Mouse (Mus musculus): ENCODE results near the gene Thap12. TPM values are rescaled to one million over a fixed set of nuclear protein-coding genes. Genes with fewer than 3 reads are reported as not detected.

Thap12 gene
- 44.2 and 47.1 TPM in 2 replicates for polyA plus RNA-seq (2015; fragmentation: Nextera tagmentation; extraction: Ambion mirVana)

DNA sequence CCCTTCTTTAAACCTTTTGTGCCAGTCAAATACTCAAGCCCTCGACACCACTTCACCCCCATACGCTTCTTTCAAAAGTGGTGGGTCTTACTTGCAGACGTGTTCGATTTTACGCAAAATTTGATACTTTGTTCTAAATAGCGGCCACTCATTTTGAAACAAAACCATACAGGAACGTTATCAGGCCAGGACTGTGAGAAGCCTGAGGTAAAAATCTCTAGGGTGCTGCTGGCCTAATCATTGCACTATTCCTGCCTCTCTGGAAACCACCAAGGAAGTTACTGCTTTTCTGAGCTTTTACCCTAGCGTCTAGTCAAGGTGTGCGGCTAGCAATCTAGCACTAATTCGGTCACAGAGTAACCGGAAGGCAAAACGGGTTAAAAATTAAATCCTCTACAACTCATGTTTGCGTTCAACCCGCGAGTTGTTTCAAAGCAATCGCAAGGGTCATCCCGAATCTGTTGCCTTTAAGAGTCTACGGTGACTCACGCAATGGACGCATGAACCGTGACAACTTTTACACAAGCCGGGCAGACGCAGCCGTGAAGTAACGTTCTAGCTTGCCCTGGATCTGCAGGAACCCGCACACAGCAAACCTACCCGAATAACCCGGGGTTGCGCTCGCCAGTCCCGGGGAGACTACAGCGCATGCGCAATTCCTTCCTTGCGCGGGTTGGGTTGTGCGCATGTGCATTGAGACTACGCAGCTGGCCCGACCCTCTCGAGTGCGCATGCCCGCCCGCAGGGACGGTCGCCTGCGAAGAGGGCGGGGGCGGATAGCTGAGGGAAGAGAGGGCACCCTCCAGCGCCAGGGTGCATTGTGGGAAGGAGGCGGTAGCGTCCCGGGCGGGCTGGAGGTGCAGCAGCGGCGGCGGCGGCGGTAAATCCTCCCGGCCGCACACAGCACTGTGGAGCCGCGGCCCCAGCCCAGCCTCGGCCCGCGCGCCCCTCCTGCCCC, at the start of gene Thap12:
Gene Thap12, plus strand, starts transcription at position 821 of the 958 bp plus-strand sequence.
- peak; percentile 99 for ATAC-seq (replicated peaks)
- peak within 1 kb of the TSS; percentile 68 for H3K4me2 ChIP-seq
- H3K9me3 ChIP-seq: no peaks in the 10 kb centered on the region
- peak within 1 kb of the TSS; percentile 77 for H3K27ac ChIP-seq
- WGBS: 2% methylated on average over 65 of the region's 65 CpGs
- no peaks in the 10 kb centered on the region for H3K36me3 ChIP-seq (replicated peaks)
- H3K4me3 ChIP-seq: peak within 1 kb of the TSS; percentile 89
- no peaks in the 10 kb centered on the region for H3K27me3 ChIP-seq (replicated peaks)
- peaks cover 27% of the 10 kb centered on the region for H3K4me1 ChIP-seq
- H3K9ac ChIP-seq: peak within 1 kb of the TSS; percentile 87

DNA sequence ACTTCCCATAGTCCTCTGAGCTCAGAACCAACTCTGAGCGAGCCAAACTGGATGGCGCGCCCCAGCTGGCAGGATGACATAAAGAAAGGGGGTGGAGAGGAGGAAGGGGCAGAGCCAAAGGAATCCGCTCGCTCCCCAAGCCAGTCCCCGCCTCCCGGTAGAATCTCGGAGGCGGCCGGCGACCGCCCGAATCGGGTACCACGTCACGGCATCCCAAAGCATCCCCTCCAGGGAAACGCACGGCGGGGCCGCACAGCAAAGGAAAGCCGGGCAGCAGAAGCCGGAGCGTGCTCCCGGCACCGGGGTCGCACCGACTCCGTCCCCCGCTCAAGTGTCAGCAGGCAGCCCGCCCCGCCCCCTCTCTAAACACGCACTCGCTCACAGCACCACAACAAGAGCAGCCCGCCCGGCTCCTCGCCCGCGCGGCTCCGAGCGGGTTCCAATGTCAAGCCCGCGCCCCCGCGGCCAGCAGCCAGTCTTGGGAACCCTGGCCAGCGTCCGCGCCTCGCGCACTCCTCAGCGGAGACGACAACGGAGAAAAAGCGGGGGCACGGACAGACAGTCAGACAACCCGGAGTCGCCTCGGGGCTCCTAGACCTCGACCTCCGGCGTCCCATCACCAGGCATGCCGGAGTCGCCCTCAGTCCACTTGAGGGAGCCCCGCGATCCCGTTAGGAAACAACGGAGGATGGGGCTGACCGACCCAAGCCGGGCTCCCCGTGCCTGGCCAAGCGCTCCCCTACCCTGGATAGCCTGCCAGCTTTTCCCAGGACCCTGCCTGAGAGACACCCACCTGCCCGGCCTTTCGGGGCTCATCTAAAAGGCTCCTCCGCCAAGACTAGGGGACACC, 47.0 kb upstream of the Thap12 start:
- peak overlapping the region; percentile 80 for H3K9ac ChIP-seq
- peak; percentile 85 for ATAC-seq (replicated peaks)
- peaks cover 30% of the 10 kb centered on the region for H3K4me1 ChIP-seq
- WGBS: under 1% methylated on average over 74 of the region's 74 CpGs
- peak overlapping the region; percentile 90 for H3K27ac ChIP-seq
- peak overlapping the region; percentile 83 for H3K4me3 ChIP-seq
- H3K9me3 ChIP-seq: no peaks in the 10 kb centered on the region
- H3K27me3 ChIP-seq (replicated peaks): no peaks in the 10 kb centered on the region
- H3K4me2 ChIP-seq: peak overlapping the region; percentile 73
- H3K36me3 ChIP-seq (replicated peaks): 0 out of 2 replicates have a peak, but pooled peaks cover 4% of the 10 kb centered on the region

DNA sequence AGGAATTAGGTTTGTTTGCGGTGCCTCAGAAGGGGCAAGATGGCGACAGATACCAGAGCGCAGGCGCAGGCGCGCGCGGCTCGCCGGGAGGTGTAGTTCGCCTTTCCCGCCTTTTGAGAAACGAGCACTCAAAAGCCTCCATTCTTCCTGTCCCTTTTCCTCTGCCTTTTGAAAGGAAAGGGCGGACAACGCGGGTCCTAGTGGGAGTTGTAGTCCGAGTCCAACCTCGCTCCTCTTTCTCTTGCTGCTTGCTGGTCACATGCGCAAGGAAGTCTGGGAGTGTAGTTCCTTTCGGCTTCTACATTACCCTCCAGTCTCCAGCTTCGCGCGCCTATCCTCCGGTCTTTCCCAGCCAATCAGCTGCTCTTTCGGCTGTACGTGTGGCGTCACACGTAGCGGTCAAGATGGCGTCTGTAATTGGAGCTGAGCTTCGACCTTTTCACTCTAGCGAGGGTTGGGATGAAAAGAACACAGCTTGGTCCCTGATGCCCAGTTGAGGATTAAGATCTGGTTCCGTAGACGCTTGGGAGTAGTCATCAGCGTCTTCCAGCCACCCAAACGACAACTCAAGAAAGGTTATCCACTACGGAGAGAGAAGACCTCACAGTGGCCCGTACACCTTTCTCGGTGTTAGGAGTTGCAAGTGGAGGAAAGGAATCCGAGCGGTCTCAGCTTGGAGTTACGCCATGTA, 46.2 kb upstream of the Thap12 start, which contains the start of gene Emsy:
Gene Emsy, minus strand, starts transcription at position 253 of the 691 bp plus-strand sequence.
- H3K4me1 ChIP-seq: peaks cover 30% of the 10 kb centered on the region
- peak within 1 kb of the TSS; percentile 73 for H3K4me2 ChIP-seq
- H3K4me3 ChIP-seq: peak within 1 kb of the TSS; percentile 83
- 0 out of 2 replicates have a peak, but pooled peaks cover 4% of the 10 kb centered on the region for H3K36me3 ChIP-seq (replicated peaks)
- peak within 1 kb of the TSS; percentile 80 for H3K9ac ChIP-seq
- no peaks in the 10 kb centered on the region for H3K9me3 ChIP-seq
- H3K27me3 ChIP-seq (replicated peaks): no peaks in the 10 kb centered on the region
- under 1% methylated on average over 42 of the region's 42 CpGs for WGBS
- ATAC-seq (replicated peaks): peak; percentile 97
- peak within 1 kb of the TSS; percentile 90 for H3K27ac ChIP-seq

DNA sequence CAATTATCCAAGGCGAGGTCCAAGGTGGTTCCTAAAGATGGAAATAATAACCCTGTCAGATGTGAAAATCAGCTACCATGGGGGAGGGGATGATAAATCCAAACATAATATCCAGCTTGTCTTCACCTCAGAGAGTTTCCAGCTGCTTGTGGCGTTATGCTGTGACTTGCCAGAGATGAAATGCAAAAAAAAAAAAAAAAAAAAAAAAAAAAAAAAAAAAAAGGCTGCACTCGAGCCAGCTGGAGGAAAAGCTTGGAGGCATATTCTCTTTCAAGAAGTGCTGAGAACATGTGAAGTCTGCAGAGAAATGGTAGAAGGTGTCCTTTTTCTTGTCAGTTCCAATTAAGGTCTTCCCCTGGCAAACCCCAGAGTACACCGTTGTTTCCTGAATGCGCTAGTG, 37.7 kb upstream of the Thap12 start:
- ATAC-seq (replicated peaks): no peak
- H3K27ac ChIP-seq: no peak overlapping the region
- H3K9ac ChIP-seq: no peak overlapping the region
- H3K9me3 ChIP-seq: no peaks in the 10 kb centered on the region
- H3K4me1 ChIP-seq: no peaks in the 10 kb centered on the region
- H3K4me2 ChIP-seq: no peak overlapping the region
- H3K27me3 ChIP-seq (replicated peaks): no peaks in the 10 kb centered on the region
- no peaks in the 10 kb centered on the region for H3K36me3 ChIP-seq (replicated peaks)
- no peak overlapping the region for H3K4me3 ChIP-seq
- 55% methylated on average over 5 of the region's 5 CpGs for WGBS

DNA sequence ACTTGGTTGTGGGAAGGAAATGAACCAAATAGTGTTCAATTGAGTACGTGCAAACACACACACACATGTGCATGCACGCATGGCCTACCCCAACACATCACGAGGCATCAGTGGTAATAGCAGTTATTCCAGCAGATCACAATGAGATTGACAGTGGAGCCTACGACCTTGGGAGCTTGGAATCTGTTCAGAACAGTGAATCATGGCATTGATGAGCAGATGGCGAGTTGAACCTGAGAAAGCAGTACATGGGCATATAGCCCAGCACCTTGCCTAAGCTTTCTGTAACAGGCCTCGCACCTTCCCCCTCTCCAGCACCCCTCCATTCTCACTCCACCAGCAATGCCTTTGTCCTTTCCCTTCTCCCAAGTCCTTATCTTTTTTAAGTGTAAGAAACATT, 37.2 kb upstream of the Thap12 start:
- Histone ChIP-seq H3K4me3 (no peak overlapping the region), H3K4me2 (no peak overlapping the region), H3K36me3 (replicated peaks) (no peaks in the 10 kb centered on the region), H3K4me1 (no peaks in the 10 kb centered on the region), H3K27ac (no peak overlapping the region), H3K9me3 (no peaks in the 10 kb centered on the region), H3K27me3 (replicated peaks) (no peaks in the 10 kb centered on the region), H3K9ac (no peak overlapping the region)
- no peak for ATAC-seq (replicated peaks)
- 93% methylated on average over 6 of the region's 6 CpGs for WGBS

DNA sequence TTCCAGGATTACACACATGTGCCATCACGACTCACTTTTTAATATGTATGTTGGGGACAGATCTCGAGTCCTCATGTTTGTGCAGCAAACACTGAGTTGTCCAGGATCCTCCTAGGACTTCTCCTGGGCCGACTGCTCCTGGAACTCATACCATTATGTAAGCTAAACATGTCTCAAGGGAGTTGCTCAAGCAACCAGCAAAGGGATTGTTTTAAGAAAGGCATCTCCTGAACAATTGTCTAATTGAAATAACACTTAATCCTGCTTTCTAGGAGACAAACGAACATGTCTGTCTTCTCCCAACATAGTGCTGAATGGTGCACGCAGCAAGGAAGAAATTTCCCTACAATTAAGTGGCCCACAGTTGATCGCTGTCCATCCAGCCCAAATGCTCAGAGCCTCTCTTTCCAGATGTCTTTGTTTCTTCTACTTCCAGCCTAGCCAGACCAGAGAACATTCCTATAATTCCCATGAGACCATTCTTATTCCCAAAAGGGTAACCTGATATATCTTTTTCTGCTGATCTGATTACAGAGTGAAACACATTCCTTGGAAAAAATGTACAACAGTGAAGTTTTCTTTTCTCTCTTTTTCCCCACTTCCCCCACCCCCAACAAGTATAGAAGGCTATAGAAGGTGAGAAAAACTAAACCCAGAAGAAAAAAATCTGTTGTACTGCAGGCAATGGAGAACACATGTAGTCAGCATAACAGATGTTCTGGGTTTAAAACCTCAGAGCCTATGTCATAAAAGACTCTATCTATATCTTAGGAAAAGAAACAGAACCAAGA, 34.8 kb upstream of the Thap12 start:
- ATAC-seq (replicated peaks): no peak
- Histone ChIP-seq H3K36me3 (replicated peaks) (no peaks in the 10 kb centered on the region), H3K4me1 (no peaks in the 10 kb centered on the region), H3K4me3 (no peak overlapping the region), H3K9ac (no peak overlapping the region), H3K4me2 (no peak overlapping the region), H3K27ac (no peak overlapping the region), H3K27me3 (replicated peaks) (no peaks in the 10 kb centered on the region), H3K9me3 (no peaks in the 10 kb centered on the region)
- WGBS: 62% methylated on average over 6 of the region's 6 CpGs

DNA sequence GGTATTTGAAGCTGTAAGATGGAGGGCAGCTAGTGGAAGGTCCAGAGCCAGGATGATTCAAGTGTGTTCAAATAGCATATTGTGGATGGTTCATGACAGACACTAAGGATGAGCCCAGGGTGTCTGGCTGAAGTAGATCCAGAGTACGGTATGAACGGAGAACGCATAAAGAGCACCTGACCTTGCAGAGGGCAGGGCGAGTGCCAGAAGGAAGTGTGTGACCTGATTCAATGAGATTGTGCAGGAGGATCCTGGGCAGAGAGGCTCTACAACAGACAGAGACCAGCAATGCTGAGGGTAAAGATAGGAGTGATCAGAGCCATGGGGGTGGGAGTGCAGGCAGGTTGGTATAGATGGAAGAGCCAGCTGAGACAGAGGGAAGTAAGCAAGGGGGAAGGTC, 32.1 kb upstream of the Thap12 start:
- ATAC-seq (replicated peaks): no peak
- no peak overlapping the region for H3K4me2 ChIP-seq

DNA sequence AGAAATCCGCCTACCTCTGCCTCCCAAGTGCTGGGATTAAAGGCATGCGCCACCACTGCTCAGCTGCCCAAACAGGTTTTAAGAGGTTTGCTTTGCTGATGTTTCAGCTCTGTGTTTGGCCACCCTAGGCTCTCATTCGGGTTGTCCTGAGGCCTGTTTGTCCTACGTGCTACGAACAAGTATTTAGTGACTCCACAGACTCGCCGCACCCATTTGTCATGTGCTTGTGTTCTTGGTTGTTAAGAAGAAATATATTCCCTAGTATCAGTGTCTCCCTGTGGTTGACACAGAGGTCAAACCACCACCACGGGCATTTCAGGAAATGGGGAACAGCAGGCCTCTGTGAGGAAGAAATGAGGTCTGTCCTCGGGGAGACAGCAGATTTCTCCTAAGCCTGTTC, 31.5 kb upstream of the Thap12 start:
- H3K4me1 ChIP-seq: no peaks in the 10 kb centered on the region
- ATAC-seq (replicated peaks): no peak
- H3K27ac ChIP-seq: no peak overlapping the region
- no peaks in the 10 kb centered on the region for H3K9me3 ChIP-seq
- no peak overlapping the region for H3K4me2 ChIP-seq
- no peaks in the 10 kb centered on the region for H3K27me3 ChIP-seq (replicated peaks)
- H3K4me3 ChIP-seq: no peak overlapping the region
- no peaks in the 10 kb centered on the region for H3K36me3 ChIP-seq (replicated peaks)
- WGBS: 82% methylated on average over 9 of the region's 9 CpGs
- H3K9ac ChIP-seq: no peak overlapping the region

More for the DNA sequence above, 32.1 kb upstream of the Thap12 start:
- Histone ChIP-seq H3K9me3 (no peaks in the 10 kb centered on the region), H3K36me3 (replicated peaks) (no peaks in the 10 kb centered on the region), H3K4me3 (no peak overlapping the region), H3K9ac (no peak overlapping the region), H3K4me1 (no peaks in the 10 kb centered on the region), H3K27me3 (replicated peaks) (no peaks in the 10 kb centered on the region), H3K27ac (no peak overlapping the region)
- WGBS: 90% methylated on average over 4 of the region's 4 CpGs

DNA sequence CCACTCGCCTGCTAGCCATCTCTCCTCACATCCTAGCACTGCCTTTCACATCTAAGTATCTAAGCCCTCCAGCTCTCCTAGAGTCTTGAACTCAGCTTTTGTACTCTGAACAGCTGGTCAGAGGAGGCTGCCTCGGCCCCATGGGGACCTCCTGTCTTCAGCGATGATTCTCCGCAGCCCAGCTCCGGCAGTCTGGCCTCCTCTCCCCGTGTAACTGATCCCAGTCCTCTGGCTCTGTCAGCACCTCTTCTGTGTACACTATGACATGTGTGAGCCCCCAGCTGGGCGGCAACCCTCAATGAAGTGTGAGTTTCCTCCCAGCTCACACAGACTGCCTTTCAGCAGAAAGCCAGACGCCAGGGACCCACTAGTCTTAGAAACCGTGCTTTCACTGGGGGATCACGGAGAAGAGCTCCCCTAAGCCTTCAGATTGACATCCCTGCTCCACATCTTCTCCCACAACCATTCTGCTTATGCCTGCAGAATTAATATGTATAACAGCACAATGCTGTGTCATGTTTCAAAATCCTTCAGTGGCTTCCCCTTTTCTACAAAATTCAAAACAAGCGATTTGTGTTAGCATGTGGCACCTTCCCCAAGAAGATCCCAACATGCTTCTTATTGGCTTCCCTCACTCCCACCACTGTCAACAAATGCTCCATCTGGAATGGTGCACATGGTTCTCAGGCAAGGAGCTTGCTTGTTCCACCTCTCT, 30.5 kb upstream of the Thap12 start:
- H3K36me3 ChIP-seq (replicated peaks): no peaks in the 10 kb centered on the region
- no peaks in the 10 kb centered on the region for H3K27me3 ChIP-seq (replicated peaks)
- 56% methylated on average over 11 of the region's 11 CpGs for WGBS
- H3K4me2 ChIP-seq: no peak overlapping the region
- H3K4me1 ChIP-seq: no peaks in the 10 kb centered on the region
- H3K4me3 ChIP-seq: no peak overlapping the region
- no peaks in the 10 kb centered on the region for H3K9me3 ChIP-seq
- no peak for ATAC-seq (replicated peaks)
- H3K9ac ChIP-seq: no peak overlapping the region
- H3K27ac ChIP-seq: no peak overlapping the region

DNA sequence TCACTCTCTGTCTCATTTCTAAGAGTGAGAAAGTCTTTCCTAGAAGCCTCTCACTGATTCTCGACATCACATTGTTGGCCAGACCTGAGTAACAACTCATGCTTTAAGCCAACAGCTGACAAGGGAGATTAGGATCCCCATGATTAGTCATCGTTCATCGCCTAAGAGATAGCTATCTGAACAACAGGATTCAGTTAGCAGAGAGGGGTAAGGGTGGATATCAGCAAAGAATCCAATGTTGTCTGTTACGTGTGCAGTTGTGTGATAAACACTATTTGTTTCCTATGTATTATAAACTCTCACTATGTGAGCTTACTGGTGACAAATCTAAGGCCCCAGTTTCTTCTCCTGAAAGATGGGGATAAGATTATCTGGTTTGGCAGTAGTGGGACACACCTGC, 28.6 kb upstream of the Thap12 start:
- no peaks in the 10 kb centered on the region for H3K36me3 ChIP-seq (replicated peaks)
- H3K27ac ChIP-seq: no peak overlapping the region
- H3K9me3 ChIP-seq: no peaks in the 10 kb centered on the region
- no peak overlapping the region for H3K9ac ChIP-seq
- no peak for ATAC-seq (replicated peaks)
- no peak overlapping the region for H3K4me3 ChIP-seq
- 69% methylated on average over 4 of the region's 4 CpGs for WGBS
- H3K27me3 ChIP-seq (replicated peaks): no peaks in the 10 kb centered on the region
- no peak overlapping the region for H3K4me2 ChIP-seq
- no peaks in the 10 kb centered on the region for H3K4me1 ChIP-seq

DNA sequence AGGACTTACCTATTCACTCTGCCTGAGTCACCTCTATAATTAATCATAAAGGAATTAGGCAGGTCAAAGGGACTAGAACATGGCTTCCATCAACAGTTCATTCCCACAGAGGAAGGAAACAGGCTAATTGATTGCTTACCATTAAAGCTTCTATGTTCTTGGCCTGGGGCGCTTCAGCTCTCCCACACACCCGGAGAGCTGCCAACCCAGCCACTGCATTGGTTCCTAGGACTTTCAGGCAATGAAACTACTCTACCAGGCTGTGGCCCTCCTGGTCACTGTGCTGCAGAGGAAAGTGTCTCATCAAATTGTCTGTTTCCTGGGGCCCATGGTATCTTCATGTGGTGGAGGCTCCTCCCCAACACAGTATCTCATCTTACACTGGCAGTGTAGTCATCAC, 25.4 kb upstream of the Thap12 start:
- Histone ChIP-seq H3K27ac (no peak overlapping the region), H3K9ac (no peak overlapping the region), H3K4me2 (no peak overlapping the region), H3K27me3 (replicated peaks) (no peaks in the 10 kb centered on the region), H3K4me3 (no peak overlapping the region), H3K4me1 (no peaks in the 10 kb centered on the region), H3K36me3 (replicated peaks) (no peaks in the 10 kb centered on the region), H3K9me3 (no peaks in the 10 kb centered on the region)
- WGBS: 92% methylated on average over 2 of the region's 2 CpGs
- no peak for ATAC-seq (replicated peaks)

Data from midbrain, embryonic 15.5 days (tissue).